Mouse (Mus musculus) heart, embryonic 10.5 days (tissue): Measurements from ENCODE around the gene Ncaph. TPM values are rescaled to one million over a fixed set of nuclear protein-coding genes. Genes with fewer than 3 reads are reported as not detected.
"Not testable (repeated sequence)": the region's sequence is repeated elsewhere in the genome, so short reads cannot be mapped to it uniquely, and the experiment has no call there.

ENCODE experiments used
- DNase-seq: peaks from one replicate; pipeline ENCODE4 v3.0.0-alpha.2; 2017; ENCODE audit warnings: low spot score
- H3K27ac ChIP-seq: fragments of 300-500 bp; sonication (generic); 2 replicates; pipeline ENCODE4 v1.5.1; 2016; ENCODE audit warnings: mild to moderate bottlenecking
- H3K27me3 ChIP-seq: fragments of 300-500 bp; sonication (generic); 2 replicates; pipeline ENCODE4 v1.6.1; 2016; ENCODE audit warnings: mild to moderate bottlenecking; ENCODE audit not compliant: poor library complexity, insufficient read depth, severe bottlenecking
- H3K36me3 ChIP-seq: fragments of 300-500 bp; sonication (generic); 2 replicates; pipeline ENCODE4 v1.6.1; 2016; ENCODE audit warnings: mild to moderate bottlenecking, moderate library complexity
- H3K4me1 ChIP-seq: fragments of 300-500 bp; sonication (generic); 2 replicates; pipeline ENCODE4 v1.6.1; 2016; ENCODE audit warnings: mild to moderate bottlenecking
- H3K4me3 ChIP-seq: fragments of 300-500 bp; sonication (generic); 2 replicates; pipeline ENCODE4 v1.5.1; 2016; ENCODE audit warnings: mild to moderate bottlenecking, moderate library complexity
- H3K9me3 ChIP-seq: fragments of 300-500 bp; sonication (generic); 2 replicates; pipeline ENCODE4 v1.6.1; 2016; ENCODE audit warnings: mild to moderate bottlenecking, moderate library complexity
- WGBS: fragments of 180-500 bp; shearing (Covaris S2); methylation state at CpG from one replicate; pipeline ENCODE4 v1.1.7; 2016; 5-methylcytosine and 5-hydroxymethylcytosine counted together
- polyA plus RNA-seq: library from polyadenylated mRNA; unstranded; fragments of >200 nt; fragmentation: Nextera tagmentation; extraction: Ambion mirVana; gene quantifications from 2 replicates; pipeline ENCODE4 v1.2.1, GENCODE M21; 2016

The Ncaph gene
- polyA plus RNA-seq, 1 experiment from 2014 or later = 76.9 TPM

- WGBS = 81% methylated on average over 10 of the region's 10 CpGs
- Histone ChIP-seq H3K4me1 (peaks cover 35% of the 10 kb centered on the region), H3K4me3 (no peak overlapping the region), H3K36me3 (peaks cover 25% of the 10 kb centered on the region), H3K27me3 (peaks cover 22% of the 10 kb centered on the region), H3K27ac (no peak overlapping the region), H3K9me3 (no peaks in the 10 kb centered on the region)
- DNase-seq = no peak
These were observed 4.2 kb upstream of the Ncaph start for GRCm38 (mm10) chr2:127137838-127138420.

GRCm38 (mm10) chr2:127136979-127137378, 3.2 kb upstream of the Ncaph start:
- Histone ChIP-seq H3K9me3 (no peaks in the 10 kb centered on the region), H3K4me3 (0 out of 2 replicates have a peak overlapping the region, but pooled peaks have one; percentile 18), H3K4me1 (peaks cover 36% of the 10 kb centered on the region), H3K27me3 (peaks cover 16% of the 10 kb centered on the region), H3K27ac (peak overlapping the region; percentile 47; the same call in 1 of the 2 replicates), H3K36me3 (peaks cover 25% of the 10 kb centered on the region)
- peak; percentile 84 for DNase-seq
- 14% methylated on average over 5 of the region's 5 CpGs for WGBS

- H3K4me3 ChIP-seq, H3K27me3 ChIP-seq, H3K27ac ChIP-seq, H3K9me3 ChIP-seq, DNase-seq: not testable (repeated sequence)
- Histone ChIP-seq H3K4me1 (peaks cover 39% of the 10 kb centered on the region), H3K36me3 (peaks cover 12% of the 10 kb centered on the region)
- WGBS = 42% methylated on average over 3 of the region's 3 CpGs
These were observed 1.5 kb upstream of the Ncaph start for GRCm38 (mm10) chr2:127135255-127135654.

- 73% methylated on average over 8 of the region's 8 CpGs for WGBS
- no peaks in the 10 kb centered on the region for H3K27me3 ChIP-seq
- H3K27ac ChIP-seq = no peak overlapping the region
These were observed 2.4 kb downstream of the Ncaph start for GRCm38 (mm10) chr2:127131353-127131752.

GRCm38 (mm10) chr2:127128926-127129325, 4.8 kb downstream of the Ncaph start:
- no peak overlapping the region for H3K4me3 ChIP-seq
- no peak overlapping the region for H3K27ac ChIP-seq
- no peaks in the 10 kb centered on the region for H3K27me3 ChIP-seq
- H3K4me1 ChIP-seq = peaks cover 31% of the 10 kb centered on the region
- peaks cover 41% of the 10 kb centered on the region for H3K36me3 ChIP-seq
- no peak for DNase-seq
- 70% methylated on average over 5 of the region's 5 CpGs for whole genome bisulfite sequencing
- H3K9me3 ChIP-seq = no peaks in the 10 kb centered on the region

More at GRCm38 (mm10) chr2:127131353-127131752, 2.4 kb downstream of the Ncaph start:
- no peak for DNase-seq
- no peaks in the 10 kb centered on the region for H3K9me3 ChIP-seq
- H3K36me3 ChIP-seq = peaks cover 17% of the 10 kb centered on the region
- peaks cover 36% of the 10 kb centered on the region for H3K4me1 ChIP-seq
- no peak overlapping the region for H3K4me3 ChIP-seq

- peaks cover 92% of the 10 kb centered on the region for H3K36me3 ChIP-seq
- H3K4me1 ChIP-seq = no peaks in the 10 kb centered on the region
- H3K27ac ChIP-seq = no peak overlapping the region
- H3K4me3 ChIP-seq = no peak overlapping the region
- DNase-seq = no peak
- H3K9me3 ChIP-seq = no peaks in the 10 kb centered on the region
- H3K27me3 ChIP-seq = no peaks in the 10 kb centered on the region
- WGBS = 89% methylated on average over 8 of the region's 8 CpGs
These were observed 12.0 kb downstream of the Ncaph start for GRCm38 (mm10) chr2:127121591-127122235.

GRCm38 (mm10) chr2:127108986-127109385, 24.8 kb downstream of the Ncaph start:
- H3K36me3 ChIP-seq = peaks cover 99% of the 10 kb centered on the region
- H3K4me1 ChIP-seq = no peaks in the 10 kb centered on the region
- H3K4me3 ChIP-seq = no peak overlapping the region
- no peaks in the 10 kb centered on the region for H3K27me3 ChIP-seq
- 93% methylated on average over 4 of the region's 4 CpGs for WGBS
- H3K9me3 ChIP-seq = no peaks in the 10 kb centered on the region
- no peak for DNase-seq
- no peak overlapping the region for H3K27ac ChIP-seq

- DNase-seq = no peak
- Histone ChIP-seq H3K27me3 (no peaks in the 10 kb centered on the region), H3K36me3 (peaks cover 5% of the 10 kb centered on the region), H3K9me3 (no peaks in the 10 kb centered on the region), H3K27ac (no peak overlapping the region), H3K4me1 (no peaks in the 10 kb centered on the region), H3K4me3 (no peak overlapping the region)
- 50% methylated on average over 8 of the region's 8 CpGs for WGBS
These were observed 41.8 kb downstream of the Ncaph start for GRCm38 (mm10) chr2:127092000-127092399.

- not testable (repeated sequence) for H3K9me3 ChIP-seq, H3K27ac ChIP-seq, H3K4me1 ChIP-seq, H3K27me3 ChIP-seq, H3K4me3 ChIP-seq
- peaks cover 12% of the 10 kb centered on the region for H3K36me3 ChIP-seq
- DNase-seq = peak; percentile 64
These were observed 43.6 kb downstream of the Ncaph start for GRCm38 (mm10) chr2:127090151-127090550.

GRCm38 (mm10) chr2:127086235-127086634, 47.5 kb downstream of the Ncaph start:
- WGBS = 90% methylated on average over 5 of the region's 5 CpGs
- Histone ChIP-seq H3K9me3 (no peaks in the 10 kb centered on the region), H3K4me1 (no peaks in the 10 kb centered on the region), H3K36me3 (peaks cover 14% of the 10 kb centered on the region), H3K27ac (no peak overlapping the region), H3K4me3 (no peak overlapping the region), H3K27me3 (no peaks in the 10 kb centered on the region)
- no peak for DNase-seq

GRCm38 (mm10) chr2:127080591-127081218, 53.0 kb downstream of the Ncaph start:
- Histone ChIP-seq H3K4me3 (no peak overlapping the region), H3K27ac (no peak overlapping the region), H3K9me3 (no peaks in the 10 kb centered on the region), H3K36me3 (peaks cover 9% of the 10 kb centered on the region), H3K4me1 (no peaks in the 10 kb centered on the region), H3K27me3 (no peaks in the 10 kb centered on the region)
- WGBS = 79% methylated on average over 11 of the region's 11 CpGs
- DNase-seq = no peak

GRCm38 (mm10) chr2:127079881-127080590, 53.7 kb downstream of the Ncaph start:
- WGBS = 88% methylated on average over 11 of the region's 11 CpGs
- Histone ChIP-seq H3K36me3 (peaks cover 9% of the 10 kb centered on the region), H3K9me3 (no peaks in the 10 kb centered on the region), H3K4me3 (no peak overlapping the region), H3K4me1 (no peaks in the 10 kb centered on the region), H3K27me3 (no peaks in the 10 kb centered on the region), H3K27ac (no peak overlapping the region)
- DNase-seq = no peak

GRCm38 (mm10) chr2:127079066-127079465, 54.7 kb downstream of the Ncaph start:
- not testable (repeated sequence) for H3K4me1 ChIP-seq, H3K9me3 ChIP-seq, H3K27ac ChIP-seq, H3K4me3 ChIP-seq, H3K36me3 ChIP-seq, H3K27me3 ChIP-seq, DNase-seq
- 59% methylated on average over 2 of the region's 2 CpGs for WGBS
